Mouse (Mus musculus) layer of hippocampus, postnatal 36 days (tissue): ENCODE results near the gene Snx9. TPM values are rescaled to one million over a fixed set of nuclear protein-coding genes. Genes with fewer than 3 reads are reported as not detected.
A peak's percentile ranks its signal among the peaks of the same experiment; 100 is the strongest.

ENCODE experiments used
- DNase-seq, 2 experiments: peaks; one replicate each; pipeline ENCODE4 v3.0.0; 2022
- total RNA-seq, 2 experiments: library from RNA; stranded (reverse); gene quantifications; 2 replicates each; pipeline ENCODE4 v1.2.3; 2021

Snx9 gene
- total RNA-seq, 2 experiments from 2014 or later = 13.8 to 14.7 TPM

DNA sequence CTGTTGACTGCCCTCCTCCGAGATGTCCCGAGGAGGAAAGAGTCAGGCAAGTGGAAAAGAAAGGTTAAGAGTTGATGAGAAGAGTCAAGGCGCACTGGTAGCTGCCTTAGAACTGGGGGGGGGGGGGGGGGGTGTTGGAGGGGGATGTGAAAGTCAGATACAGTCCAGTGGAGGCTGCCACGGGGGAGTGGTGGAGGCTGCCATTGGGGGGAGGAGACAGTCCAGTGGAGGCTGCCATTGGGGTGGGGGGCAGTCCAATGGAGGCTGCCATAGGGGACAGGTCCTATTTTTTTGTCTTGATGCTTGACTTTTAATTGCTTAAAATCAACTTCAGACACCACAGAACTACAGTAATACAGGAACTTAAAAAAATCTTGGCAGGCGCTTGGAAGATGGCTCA, 91.0 kb downstream of the Snx9 start:
- DNase-seq = no peak

DNA sequence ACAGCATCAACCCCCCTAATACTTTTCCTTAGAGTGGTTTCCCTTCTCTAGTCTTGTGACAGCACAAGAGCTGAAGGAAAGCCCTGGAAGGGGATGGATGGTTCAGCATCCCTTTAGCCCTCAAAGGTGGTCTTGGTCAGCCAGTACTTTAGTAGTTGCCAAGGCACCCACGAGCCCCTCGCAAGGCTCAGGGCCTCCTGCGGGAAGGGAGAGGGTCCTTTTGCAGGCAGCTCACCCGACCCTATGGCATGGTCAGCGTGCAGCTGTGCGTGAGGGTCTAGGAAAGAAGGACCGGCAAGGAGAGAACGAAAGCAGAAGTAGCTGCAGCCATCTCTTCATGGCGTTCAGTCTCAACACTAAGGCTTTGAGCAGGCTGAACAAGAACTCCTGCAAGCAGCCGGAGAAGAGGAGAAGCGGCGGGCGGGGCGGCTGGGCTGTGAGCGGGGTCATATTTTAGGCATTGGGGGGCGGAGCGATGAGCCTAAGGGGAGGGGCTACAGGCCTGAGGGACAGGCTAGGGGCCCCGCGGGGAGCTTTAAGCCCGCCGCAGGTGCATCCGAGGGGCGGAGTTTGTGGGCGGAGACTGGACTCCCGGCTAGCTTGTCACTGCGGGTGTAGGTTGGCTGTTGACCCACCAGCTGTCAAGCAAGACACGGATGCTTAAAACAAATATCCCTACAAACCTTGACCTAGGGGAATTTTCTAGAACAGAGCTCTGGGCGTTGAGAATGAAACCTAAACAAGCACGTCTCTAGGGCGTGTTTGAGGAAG, 93.6 kb downstream of the Snx9 start:
- DNase-seq = peak in 1 of 2 experiments; percentile 44

DNA sequence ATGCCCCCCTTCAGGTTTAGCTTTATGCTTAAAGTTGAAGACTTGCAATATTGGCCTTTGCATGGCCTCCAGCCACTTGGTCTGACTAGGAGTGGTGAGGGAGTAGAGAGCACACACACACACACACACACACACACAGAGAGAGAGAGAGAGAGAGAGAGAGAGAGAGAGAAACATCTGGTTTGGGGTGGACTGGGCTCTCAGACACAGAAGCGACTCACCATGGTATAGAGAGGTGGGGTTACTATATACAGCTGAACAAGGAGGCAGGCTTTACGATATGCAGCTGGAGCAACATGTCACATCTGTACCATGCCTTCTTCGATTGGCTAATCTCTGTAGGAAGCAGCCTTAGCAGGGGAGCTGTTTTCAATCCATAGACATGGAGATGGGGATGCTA, 94.6 kb downstream of the Snx9 start:
- no peak for DNase-seq

DNA sequence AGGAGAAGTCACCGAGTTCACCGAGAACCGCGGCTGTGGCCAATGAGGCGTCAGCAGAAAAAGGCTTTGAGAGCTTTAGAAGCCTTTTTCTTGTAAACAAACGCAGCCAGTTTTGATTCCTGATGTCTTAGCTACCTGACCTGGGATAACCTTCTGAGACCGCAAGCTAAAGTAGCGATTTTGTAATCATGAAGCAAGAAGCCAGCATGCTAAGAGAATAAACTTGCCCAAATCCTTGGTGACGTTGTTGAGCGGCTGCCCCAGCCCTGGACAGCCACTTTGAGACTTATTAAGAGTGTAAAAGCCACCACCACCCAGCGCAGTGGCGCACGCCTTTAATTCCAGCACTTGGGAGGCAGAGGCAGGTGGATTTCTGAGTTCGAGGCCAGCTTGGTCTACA, 95.1 kb downstream of the Snx9 start:
- no peak for DNase-seq

DNA sequence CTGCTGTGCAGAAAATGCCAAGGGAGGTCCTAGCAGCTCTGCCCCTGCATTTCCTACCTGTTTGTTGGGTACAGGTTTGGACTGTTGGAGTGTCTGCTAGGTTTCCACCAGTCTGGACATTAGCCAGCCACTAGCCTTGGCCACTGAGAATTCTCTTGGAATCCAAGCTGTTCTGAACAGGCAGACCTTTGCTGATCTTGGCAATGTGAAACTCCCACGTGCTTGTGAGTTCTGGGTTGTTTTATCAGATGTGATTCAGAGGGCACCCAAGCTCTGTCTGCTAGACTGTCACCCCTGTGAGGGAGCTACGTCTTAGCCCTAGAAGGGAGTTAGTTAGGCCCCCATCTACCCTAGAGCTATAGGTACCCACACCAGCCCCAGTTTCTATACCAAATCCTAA, 96.3 kb downstream of the Snx9 start:
- no peak for DNase-seq

DNA sequence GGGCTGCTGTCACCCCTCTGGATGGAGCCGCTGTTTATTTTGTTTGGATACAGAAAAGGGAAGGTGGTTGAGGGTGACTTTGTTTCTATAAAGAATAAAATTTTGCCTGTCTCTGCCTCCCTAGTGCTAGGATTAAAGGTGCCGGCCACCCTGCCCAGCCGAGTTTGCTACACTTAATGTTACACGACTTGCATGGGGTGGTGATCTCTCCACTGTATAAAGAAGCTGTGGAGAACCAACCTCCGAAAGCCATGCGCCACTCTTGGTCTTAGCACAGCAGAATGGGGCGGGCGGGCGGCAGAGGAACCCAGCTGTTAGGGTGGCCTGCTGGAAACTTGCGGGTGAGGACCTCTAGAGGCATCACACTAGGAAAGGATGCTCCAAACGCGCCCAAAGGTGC, 98.7 kb downstream of the Snx9 start:
- DNase-seq = no peak

DNA sequence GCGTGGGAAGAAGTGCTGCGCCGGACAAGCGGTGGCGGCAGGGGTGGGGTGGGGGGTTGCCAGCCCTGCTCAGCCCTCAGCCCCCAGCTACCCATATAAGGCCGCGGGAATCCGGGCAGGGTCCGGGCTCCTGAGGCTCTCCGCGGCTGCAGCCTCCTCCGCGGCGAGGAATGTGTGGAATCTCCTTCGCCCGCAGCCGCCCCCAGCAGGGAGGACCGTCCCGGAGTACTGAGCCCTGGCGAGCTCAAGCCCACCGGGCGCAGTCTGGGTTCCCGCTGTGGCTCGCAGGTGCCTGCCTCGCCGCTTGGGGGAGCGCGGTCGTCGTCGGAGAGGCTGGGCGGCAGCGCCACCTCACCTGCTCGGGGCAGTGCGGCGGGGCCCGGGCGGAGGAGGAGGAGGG, 99.7 kb downstream of the Snx9 start:
- DNase-seq = peak; percentile 64

DNA sequence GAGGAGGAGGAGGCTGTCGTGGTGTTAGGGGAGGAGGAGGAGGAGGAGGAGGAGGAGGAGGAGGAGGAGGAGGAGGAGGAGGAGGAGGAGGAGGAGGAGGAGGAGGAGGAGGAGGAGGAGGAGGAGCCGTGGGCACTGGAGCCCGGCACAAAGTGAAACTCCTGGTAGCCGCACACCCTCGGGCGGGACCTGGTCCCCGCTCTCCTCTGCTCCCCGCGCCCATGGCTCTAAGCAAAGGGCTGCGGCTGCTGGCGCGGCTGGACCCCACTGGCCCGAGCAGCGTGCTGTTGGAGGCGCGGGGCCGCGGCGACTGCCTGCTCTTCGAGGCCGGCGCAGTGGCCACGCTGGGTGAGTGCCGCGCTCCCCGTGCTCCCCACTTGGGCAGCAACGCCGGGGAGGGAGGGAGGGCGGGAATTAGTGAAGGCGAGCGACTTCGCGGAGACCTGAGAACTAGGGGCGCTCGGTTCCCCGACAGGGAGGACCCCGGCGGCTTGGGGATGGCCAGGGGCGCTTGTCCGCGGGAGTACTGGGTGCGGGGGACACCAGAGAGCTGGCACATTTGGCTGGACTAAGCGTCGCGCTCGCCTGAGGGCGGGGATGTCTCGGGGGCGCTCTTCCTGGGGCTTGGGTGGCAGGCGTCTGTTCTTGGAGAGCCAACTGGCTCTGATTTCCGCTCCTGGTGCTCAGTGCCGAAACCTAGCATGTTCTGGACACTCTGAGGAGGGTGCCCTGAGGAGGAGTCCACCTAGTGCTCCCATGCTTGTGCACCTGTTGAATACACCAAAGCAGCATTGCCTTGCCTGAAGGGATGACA, 100.3 kb downstream of the Snx9 start, which contains the start of gene Synj2:
Synj2 (plus strand) TSS at position 51 of the 814 bp plus-strand sequence.
- no peak for DNase-seq

DNA sequence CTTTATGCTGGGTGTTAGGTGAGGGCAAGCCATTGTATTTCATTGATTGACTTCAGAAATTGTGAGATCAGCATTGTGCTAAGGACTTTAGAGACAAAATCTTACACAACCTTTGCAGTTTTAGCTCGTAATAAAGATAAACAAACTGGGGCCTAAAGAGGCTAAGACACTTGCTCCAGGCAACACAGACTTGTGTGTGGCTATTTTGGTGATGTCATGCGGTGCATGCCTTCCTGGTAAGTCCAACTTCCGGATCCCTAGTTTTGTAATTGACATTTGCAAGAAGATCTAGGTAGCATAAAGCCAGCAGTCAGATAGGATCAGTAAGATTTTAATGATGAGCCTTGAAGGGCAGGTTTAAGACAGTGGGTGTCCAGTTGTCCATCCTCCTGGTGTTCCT, 101.0 kb downstream of the Snx9 start:
- DNase-seq = no peak

DNA sequence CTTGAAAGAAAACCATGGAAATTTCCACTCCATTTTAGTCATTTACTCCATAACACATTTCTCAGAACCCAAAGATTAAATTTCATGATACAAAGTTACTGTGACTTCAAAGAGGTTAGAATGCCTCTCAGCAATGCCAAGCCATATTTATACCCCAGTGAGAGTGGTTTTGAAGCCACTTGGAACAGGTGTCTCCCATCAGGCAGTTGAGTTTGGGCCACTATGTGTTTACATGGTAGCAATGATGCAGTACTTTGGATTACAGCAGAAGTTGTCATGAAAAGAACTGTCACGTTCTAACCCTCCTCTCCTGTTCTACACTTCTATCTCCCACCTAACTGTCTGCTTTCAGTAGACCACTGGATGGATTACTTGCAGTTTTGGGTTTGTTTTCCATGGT, 101.9 kb downstream of the Snx9 start:
- DNase-seq = no peak

DNA sequence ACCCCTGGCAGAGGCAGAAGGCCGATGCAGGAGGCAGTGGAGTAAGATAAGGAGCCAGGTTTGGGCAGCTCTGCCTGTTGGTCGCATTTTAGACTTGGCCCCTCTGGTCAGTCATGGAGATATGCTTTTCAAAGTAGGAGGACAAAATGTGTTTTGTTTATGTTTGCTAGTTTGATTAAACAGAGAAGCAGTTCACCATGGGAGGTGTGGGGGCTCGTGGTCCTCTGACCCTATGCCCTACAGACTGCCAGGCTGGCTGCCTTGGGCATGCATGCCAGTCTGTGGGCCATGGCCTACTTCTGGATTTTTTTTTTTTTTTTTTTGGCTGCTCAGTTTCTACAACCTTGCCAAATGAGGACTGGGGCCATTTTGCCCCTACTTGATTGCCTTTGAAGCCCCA, 105.9 kb downstream of the Snx9 start:
- no peak for DNase-seq

DNA sequence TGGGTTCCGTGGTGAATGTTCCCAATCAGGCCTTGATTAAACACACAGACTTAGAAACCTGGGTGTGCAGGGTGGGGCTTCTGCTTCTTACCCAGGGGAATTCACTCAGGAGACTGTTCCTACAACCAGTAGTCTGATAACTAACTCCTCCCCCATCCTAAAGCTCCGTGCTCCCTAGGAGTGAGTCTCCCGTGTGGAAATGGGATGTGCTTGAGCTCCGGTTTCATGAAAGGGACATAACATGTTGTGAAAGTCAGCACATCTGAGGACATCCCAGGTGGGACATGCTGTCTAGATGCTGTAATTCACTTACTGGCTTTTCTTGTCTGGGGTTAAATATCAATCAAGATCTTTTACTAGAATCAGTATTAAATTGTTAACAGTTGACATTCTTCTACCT, 111.3 kb downstream of the Snx9 start:
- DNase-seq = no peak

DNA sequence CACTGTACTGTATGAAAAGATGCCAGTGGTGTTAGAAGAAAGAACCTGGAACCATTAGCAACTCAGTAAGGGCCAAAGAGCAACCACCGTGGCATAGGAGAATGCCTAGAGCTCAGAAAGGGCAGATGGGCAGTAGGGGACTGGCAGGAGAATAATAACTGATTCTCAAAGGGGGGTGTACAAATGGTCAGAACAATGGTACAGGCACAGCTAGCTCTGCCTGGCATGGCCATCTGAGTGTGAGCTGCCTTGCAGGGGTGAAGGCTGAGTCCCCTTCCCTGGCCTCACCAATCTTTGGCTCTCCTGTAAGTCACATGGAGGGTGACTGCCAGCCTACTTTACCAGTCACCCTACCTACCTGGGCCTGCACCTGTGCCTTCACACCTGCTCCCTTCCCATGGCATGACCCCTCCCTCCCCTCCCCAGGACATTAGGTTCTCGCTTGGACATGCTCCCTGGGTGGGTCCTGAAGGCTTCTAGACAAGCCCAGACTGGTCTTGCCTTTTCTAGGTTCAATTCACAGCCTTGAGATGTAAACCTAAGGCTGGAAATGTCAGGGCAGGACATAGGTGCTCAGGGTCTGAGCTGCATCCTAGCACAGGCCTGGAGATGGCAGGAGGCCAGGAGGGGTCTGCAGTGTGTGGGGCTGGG, 115.3 kb downstream of the Snx9 start:
- DNase-seq = no peak

DNA sequence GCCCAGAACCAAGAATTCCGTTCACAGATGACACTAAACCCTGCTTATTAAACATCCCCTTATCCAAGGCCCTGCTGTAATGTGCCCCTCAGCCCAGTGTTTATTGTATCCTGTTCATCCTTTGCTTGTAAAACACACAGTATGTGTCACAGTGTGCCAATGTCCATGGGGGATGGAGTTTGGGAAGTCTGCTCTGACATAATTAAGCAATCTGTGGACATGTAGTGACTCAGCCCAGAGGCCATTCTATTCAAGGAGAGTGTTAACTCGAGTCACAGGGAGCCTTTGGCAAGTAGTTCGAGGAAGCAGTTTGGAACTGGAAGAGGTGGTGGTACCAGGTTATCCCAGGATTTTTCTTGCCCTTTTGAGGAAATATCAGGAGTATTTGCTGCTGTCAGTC, 116.0 kb downstream of the Snx9 start:
- DNase-seq = no peak

DNA sequence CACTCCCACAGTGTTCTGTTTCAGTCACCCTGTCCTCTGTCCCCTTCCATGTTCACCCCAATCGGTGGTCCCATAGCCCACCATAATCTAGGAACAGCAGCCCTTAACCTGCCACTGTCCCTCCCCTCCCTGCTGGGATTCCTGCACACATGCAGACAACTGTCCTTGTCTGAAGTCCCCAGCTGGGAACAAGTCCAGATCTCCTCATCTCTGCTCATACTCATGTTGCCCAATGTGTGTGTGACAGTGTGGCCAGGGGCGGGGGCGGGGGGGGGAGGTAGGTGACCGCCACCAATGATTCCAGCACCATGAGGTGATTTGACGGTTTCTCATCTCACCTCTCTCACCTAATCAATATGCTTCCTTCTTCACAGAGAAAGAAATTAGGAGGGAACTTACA, 117.1 kb downstream of the Snx9 start:
- DNase-seq = no peak

DNA sequence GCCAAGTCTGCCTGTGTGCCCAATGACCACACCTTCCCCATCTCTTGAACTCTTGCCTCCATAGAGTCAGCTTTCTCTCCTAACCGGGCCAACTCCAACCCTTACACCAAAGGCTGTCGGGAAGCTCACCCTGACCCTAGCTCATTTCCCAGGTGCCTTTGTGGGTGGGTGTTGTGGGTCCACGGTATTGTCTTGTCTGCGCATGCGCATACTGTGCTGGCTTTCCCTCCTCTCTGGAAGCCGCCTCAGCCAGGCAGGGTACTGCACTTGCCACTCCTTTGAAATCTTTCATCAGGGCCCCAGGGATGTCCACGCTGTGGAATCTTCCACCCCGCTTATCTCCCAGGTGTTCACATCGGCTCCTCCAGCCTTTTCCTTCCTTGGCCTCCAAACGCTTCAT, 117.5 kb downstream of the Snx9 start:
- no peak for DNase-seq

DNA sequence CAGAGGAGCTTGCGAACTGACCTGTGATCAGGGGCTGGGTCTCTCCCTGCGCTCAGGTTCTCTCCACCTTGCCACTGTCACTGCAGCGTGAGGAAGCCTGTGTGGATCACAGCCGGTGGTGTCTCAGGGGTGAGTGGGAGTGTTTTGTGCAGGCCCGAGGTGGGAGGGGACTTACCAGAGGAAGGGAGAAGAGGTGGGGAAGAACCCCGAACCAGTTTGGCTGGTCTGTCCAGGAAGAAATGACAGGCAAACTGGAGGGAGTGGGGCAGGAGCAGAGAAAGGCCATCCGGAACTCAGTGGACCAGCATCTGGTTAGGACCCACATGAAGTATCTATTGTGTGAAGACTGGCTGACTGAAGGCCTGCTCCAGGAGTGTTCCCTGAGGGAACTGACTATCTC, 118.0 kb downstream of the Snx9 start:
- DNase-seq = no peak

DNA sequence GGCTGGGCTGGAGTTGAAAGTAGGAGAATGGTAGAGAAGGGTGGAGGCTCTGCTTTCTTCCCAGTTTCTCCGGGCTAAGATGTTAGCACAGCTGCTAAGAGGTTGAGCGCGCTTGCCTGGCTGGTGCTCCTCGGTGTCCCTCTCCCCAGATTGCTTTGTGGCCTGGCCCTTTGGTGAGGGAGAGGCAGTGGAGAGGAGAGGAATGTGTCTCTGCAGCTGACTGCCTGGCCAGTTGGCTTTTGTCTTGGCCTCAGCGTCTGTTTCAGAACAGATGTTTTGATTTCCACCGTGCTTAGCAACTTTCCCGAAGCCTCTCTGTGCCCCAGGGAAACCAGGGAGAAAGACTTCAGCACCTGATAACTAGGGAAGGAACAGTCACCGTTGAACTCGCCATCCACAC, 118.7 kb downstream of the Snx9 start:
- DNase-seq = no peak

DNA sequence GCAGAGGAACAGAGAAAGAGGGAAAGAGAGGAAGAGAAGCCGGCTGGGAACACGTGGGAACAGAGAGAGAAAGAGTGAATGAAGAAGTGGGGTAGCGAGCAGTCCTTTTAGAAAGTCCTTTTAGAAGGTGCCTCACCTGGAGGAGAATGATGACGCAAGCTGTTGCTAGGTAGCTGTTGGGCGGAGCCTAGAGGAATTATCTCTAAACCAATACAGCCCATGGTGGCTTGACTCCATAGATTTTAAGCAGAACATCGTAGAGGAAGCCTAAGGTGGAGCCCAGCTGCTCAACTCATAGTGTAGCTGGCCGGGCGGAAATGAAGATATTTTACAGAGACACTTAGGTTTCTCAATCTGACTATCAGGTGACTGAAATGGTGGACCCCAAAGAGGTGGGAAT, 122.6 kb downstream of the Snx9 start:
- no peak for DNase-seq

DNA sequence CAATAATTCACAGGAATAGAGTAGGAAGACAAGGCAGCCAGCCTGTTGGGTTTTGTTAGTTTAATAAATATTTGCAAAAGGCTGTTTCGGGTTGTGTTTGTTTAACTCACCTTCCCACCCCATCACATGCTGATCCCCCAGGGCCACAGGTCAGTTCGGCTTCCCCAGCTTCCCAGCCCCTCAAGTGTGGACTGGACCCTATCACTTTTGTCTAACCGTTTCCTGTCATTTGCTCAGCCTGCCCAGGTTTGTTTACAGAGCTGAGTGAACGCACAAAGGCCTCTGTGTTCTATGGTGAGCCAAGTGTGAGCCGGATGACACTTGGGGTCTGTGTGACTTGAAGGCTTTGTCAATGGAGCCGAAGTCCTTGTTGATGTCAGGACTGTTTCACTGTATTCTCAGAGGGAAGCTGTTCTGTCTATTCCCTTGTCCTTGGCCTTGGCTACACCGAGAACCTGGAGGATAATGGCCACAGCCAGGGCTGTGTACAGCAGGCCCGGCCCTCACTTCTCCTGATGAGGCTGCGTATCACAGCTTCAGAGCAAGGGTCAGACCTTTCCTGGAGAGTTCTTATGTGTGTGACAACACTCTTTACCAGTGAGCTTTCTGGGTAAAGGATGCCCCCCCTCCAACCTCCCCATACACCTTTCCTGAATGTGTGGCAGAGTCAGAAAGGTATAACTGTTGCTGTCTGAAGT, 124.1 kb downstream of the Snx9 start:
- DNase-seq = no peak

DNA sequence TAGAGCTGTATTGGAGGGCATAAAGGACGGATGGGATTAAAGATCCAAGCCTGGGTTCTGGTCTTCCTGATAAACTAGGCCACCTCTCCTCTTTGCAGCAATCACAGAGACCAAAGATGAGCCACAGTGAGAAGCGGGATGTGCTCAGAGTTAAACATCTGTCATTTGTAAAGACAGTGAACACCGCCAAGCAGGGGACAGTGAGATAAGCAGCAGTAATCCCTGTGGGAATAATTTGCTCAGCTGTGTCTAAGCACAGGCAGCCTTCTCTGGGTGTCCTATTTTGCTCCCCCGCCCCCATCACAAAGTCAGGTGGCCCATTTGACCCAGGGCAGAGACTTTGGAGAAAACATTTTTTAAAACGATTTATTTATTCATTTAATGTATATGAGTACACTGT, 125.6 kb downstream of the Snx9 start:
- DNase-seq = no peak

DNA sequence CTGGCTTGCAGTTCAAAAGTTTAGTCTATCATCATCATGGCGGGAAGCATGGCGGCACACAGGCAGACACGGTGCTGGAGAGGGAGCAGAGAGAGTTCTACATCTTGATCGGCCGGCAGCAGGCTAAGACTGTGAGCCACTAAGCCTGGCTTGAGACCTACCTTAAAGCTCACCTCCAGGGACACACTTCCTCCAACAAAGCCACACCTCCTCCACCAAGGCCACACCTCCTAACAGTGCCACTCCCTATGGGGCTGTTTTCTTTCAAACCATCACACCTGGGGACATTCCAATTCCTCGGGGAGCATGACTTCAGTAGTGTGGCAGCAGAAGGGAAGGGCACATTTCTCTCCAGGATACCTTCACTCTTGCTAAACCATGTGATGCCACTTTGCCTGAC, 127.4 kb downstream of the Snx9 start:
- DNase-seq = no peak

DNA sequence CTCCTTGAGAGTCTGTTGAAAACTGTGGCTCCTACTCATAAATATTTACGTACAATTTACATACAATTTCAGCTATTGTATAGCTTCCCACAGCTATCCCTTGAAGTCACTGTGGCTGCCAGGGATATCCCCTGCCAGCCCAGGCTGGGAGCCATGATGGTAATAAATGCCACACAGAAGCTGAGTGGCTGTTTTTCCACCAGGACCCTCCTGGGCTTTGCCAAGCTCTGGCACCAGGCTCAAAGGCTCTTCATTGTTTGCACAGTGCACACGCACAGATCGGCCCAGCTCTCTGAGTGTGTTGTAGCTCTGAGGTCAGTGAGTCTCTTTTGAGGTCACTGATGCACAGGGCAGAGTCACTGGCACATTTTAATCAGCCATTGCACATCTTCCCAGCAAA, 128.1 kb downstream of the Snx9 start:
- DNase-seq = no peak
